10 mouse cellular contexts compared by ENCODE assay signal in genomic region chr6:65623016-65623715, GRCm38 (mm10).
"Had no signal": no experiment of that assay in that cellular context is flagged by ENCODE, and none has a peak within 500 bp of the region (broad histone marks: within the 10 kb centered on the region; RNA-seq: fewer than 3 reads in every experiment).

No protein-coding gene starts in this region.

- H3K4me1 ChIP-seq: limb, embryonic 15.5 days; liver, embryonic 12.5 days; midbrain, embryonic 13.5 days; neural tube, embryonic 15.5 days had no signal

- H3K36me3 ChIP-seq: limb, embryonic 15.5 days; liver, embryonic 12.5 days; midbrain, embryonic 13.5 days; neural tube, embryonic 15.5 days had no signal

- ATAC-seq: liver, embryonic 12.5 days; midbrain, embryonic 13.5 days had no signal

- H3K4me3 ChIP-seq: limb, embryonic 15.5 days; liver, embryonic 12.5 days; midbrain, embryonic 13.5 days; myocyte; neural tube, embryonic 15.5 days had no signal

- H3K9ac ChIP-seq: limb, embryonic 15.5 days; liver, embryonic 12.5 days; midbrain, embryonic 13.5 days; neural tube, embryonic 15.5 days had no signal

- H3K27me3 ChIP-seq: limb, embryonic 15.5 days; liver, embryonic 12.5 days; midbrain, embryonic 13.5 days; neural tube, embryonic 15.5 days had no signal

- H3K27ac ChIP-seq: limb, embryonic 15.5 days; liver, embryonic 12.5 days; midbrain, embryonic 13.5 days; neural tube, embryonic 15.5 days; stomach, postnatal 0 days had no signal

- H3K9me3 ChIP-seq: limb, embryonic 15.5 days; liver, embryonic 12.5 days; midbrain, embryonic 13.5 days; neural tube, embryonic 15.5 days had no signal

- DNase-seq: kidney, adult 18-20 months; kidney, postnatal 10 days; left cerebral cortex, postnatal 4 days; thymus, postnatal 14 days had no signal

- H3K4me2 ChIP-seq: limb, embryonic 15.5 days; liver, embryonic 12.5 days; midbrain, embryonic 13.5 days; neural tube, embryonic 15.5 days had no signal
